Mouse (Mus musculus): ENCODE data around the gene Pex13. TPM values are rescaled to one million over a fixed set of nuclear protein-coding genes. Genes with fewer than 3 reads are reported as not detected.
"Not testable (repeated sequence)": the region's sequence is repeated elsewhere in the genome, so short reads cannot be mapped to it uniquely, and the experiment has no call there.

Gene Pex13
- polyA plus RNA-seq, 1 experiment, result 5.1 TPM

- WGBS, result 74% methylated on average over 3 of the region's 3 CpGs
- DNase-seq (ENCODE audit: low read depth, low spot score), result no peak
Observed at GRCm38 (mm10) chr11:23653666-23654065, 12.1 kb downstream of the Pex13 start.

DNA sequence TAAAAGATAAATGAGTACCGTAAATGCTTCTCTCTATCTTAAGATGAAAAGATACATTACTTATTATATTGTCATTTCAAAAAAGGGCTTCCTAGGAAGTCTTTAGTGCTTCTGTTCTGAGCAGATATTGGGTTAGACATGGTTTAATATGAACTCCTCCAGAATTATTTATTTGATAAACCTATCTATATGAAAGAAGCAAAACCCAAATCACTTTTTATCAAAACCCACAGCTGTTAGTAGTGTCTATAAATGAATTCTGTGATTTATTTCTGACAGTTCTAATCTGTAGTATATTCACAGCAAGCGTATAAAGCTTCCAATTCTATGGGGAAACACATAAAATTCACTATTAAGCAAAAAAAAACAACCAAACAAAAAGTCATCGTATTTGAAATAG is 17.9 kb downstream of the Pex13 start:
- DNase-seq (ENCODE audit: low read depth, low spot score), result no peak
- 95% methylated on average over 3 of the region's 3 CpGs for WGBS

- DNase-seq (ENCODE audit: low read depth, low spot score), result no peak
Observed at GRCm38 (mm10) chr11:23647431-23647830, 18.3 kb downstream of the Pex13 start.

- DNase-seq (ENCODE audit: low read depth, low spot score), result no peak
- WGBS, result 81% methylated on average over 8 of the region's 8 CpGs
Observed at GRCm38 (mm10) chr11:23634573-23634972, 31.2 kb downstream of the Pex13 start.

- WGBS, result 2% methylated on average over 7 of the region's 7 CpGs
- no peak for DNase-seq (ENCODE audit: low read depth, low spot score)
Observed at GRCm38 (mm10) chr11:23633879-23634215, 31.9 kb downstream of the Pex13 start.

GRCm38 (mm10) chr11:23632945-23633878 is 32.5 kb downstream of the Pex13 start, which contains the start of gene 0610010F05Rik:
TSS of gene 0610010F05Rik (minus strand) at chr11:23633639.
- peak; percentile 43 for DNase-seq (ENCODE audit: low read depth, low spot score)
- WGBS, result under 1% methylated on average over 94 of the region's 103 CpGs

- no peak for DNase-seq (ENCODE audit: low read depth, low spot score)
Observed at GRCm38 (mm10) chr11:23630664-23631063, 35.1 kb downstream of the Pex13 start.

- DNase-seq (ENCODE audit: low read depth, low spot score), result no peak
- 89% methylated on average over 5 of the region's 5 CpGs for WGBS
Observed at GRCm38 (mm10) chr11:23618995-23619394, 46.8 kb downstream of the Pex13 start.

DNA sequence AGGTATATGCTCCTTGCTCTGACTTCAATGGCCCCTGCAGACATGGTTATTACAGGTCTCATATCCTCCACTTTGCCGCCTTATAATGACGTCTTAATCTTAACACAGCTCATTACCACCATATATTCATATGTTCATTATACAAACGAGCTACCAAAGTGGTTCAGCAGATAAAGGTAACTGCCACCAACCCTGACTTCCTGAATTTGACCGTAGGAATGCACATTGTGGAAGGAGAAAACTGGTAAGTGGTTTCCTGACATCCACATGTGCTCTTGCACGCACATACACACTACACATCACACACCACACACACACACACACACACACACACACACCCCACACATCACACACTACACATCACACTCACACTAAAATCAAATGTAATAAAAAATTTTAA is 51.2 kb downstream of the Pex13 start:
- no peak for DNase-seq (ENCODE audit: low read depth, low spot score)
- 86% methylated on average over 5 of the region's 5 CpGs for WGBS

DNA sequence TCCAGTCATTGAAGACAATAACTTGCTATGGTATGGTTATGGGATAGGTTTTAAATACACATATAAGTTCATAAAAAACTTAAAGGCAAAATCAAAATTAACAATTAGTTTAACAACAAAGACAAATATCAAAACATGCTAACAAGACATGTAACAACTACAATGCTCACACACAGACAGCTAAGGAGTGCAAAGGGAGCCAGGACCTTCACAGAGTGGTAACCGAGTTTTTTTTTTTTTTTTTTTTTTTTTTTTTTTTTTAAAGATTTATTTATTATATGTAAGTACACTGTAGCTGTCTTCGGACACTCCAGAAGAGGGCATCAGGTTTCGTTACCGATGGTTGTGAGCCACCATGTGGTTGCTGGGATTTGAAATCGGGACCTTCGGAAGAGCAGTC is 58.5 kb downstream of the Pex13 start:
- not testable (repeated sequence) for DNase-seq (ENCODE audit: low read depth, low spot score)
- 90% methylated on average over 6 of the region's 6 CpGs for WGBS

Other genes starting within 250 kb of the Pex13 start
- gene Ahsa2, start 167.9 kb downstream of the Pex13 start, polyA plus RNA-seq (2012; rRNA removed), result 5.6 and 7.4 TPM in 2 replicates
- gene 1700093K21Rik, start 144.8 kb downstream of the Pex13 start, polyA plus RNA-seq (2012; rRNA removed), result not detected in 2 replicates
- gene 0610010F05Rik, start 32.3 kb downstream of the Pex13 start, polyA plus RNA-seq (2012; rRNA removed), result 0.73 and 1.1 TPM in 2 replicates
- 2.4 and 2.6 TPM in 2 replicates for gene Pus10, start 285 bp downstream of the Pex13 start, polyA plus RNA-seq (2012; rRNA removed)
- 1.4 and 2.2 TPM in 2 replicates for gene Rel, start 105.0 kb upstream of the Pex13 start, polyA plus RNA-seq (2012; rRNA removed)
- gene Papolg, start 229.3 kb upstream of the Pex13 start, polyA plus RNA-seq (2012; rRNA removed), result 2.5 and 3.4 TPM in 2 replicates